Mouse (Mus musculus): Measurements from ENCODE around the gene Gm960. TPM values are rescaled to one million over a fixed set of nuclear protein-coding genes. Genes with fewer than 3 reads are reported as not detected.

Gene Gm960
- 1 to 10 TPM in 1 of 4 experiments, under 1 TPM in 2, not detected in 1; 0.67 to 1.0 (median 0.94) TPM for total RNA-seq (2022)

- peak; percentile 28 for DNase-seq
These were observed at the start of gene Gm960 for GRCm38 (mm10) chr19:4698205-4698677. Gm960 (minus strand) TSS chr19:4698668.

- DNase-seq: no peak
These were observed 49.3 kb upstream of the Gm960 start for GRCm38 (mm10) chr19:4747631-4748312.

GRCm38 (mm10) chr19:4746611-4747010 lies 48.1 kb upstream of the Gm960 start:
- DNase-seq: peak; percentile 53

- DNase-seq: no peak
These were observed 47.2 kb upstream of the Gm960 start for GRCm38 (mm10) chr19:4745681-4746080.

GRCm38 (mm10) chr19:4745057-4745456 lies 46.6 kb upstream of the Gm960 start:
- DNase-seq: peak; percentile 43

DNA sequence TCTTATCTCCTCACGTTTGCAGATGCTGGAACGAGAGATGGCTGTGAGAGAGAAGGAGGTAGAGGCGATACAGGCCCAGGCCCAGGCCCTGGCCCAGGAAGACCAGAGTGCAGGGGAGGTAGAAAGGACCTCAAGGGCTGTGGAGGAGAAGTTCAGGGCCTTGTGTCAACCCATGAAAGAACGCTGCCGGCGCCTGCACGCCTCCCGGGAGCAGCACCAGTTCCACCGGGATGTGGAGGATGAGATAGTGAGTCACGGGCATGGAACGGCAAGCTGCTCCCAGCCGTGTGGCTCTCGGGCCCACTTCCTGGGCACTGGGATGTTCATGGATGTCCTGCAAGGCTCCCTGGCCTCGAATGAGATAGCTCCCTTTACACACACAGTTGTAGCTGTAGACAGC lies 45.6 kb upstream of the Gm960 start:
- no peak for DNase-seq

GRCm38 (mm10) chr19:4743524-4743923 lies 45.1 kb upstream of the Gm960 start:
- DNase-seq: no peak

- no peak for DNase-seq
These were observed 43.8 kb upstream of the Gm960 start for GRCm38 (mm10) chr19:4742229-4742628.

DNA sequence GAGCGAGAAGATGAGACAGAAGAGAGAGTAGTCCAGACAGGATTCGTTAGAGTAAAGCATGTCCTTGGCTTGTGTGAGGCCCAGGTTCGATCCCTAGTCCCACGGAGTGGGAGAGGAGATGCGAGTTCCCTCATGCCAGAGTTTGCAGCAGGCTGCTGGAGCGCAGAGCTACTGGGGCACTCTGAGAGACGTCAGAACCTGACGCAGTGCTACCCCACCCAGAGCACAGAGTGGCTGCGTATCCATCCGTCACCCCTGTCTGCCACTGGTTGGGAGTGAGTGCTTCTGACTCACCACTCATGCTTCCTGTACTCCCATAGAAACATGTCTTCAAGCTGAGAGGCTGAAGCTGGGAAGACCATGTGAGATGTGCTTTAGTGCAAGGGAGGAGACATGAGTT lies 43.0 kb upstream of the Gm960 start:
- DNase-seq: no peak

DNA sequence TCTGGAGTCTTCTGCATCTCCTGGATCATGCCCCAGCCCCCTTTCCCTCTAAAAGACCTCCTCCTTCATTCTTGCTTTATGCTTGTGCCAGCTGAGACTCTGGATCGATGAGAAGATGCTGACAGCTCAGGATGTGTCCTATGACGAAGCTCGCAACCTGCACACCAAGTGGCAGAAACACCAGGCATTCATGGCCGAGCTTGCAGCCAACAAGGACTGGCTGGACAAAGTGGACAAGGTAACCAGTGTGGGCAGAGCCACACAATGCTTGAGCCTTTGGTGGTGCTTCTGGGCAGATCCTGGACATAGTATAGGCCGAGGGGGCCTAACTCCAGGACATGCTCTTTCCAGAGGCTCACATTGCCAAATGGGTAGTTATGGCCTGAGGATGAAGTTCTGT lies 41.3 kb upstream of the Gm960 start:
- DNase-seq: no peak

DNA sequence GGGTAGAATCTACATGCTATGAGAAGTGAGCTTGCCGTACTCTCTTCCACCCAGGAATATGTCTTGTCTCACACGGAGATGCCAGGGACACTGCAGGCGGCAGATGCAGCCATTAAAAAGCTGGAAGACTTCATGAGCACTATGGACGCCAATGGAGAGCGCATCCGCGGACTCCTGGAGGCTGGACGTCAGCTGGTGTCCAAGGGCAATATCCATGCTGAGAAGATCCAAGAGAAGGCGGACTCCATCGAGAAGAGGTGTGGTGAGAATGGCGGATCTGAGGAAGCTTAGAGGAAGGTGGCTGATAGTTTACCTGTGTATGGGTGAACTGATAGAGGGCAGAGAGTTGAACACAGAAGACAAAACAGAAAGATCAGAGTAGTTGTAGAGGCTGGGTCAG lies 40.6 kb upstream of the Gm960 start:
- DNase-seq: no peak

- DNase-seq: no peak
These were observed 39.4 kb upstream of the Gm960 start for GRCm38 (mm10) chr19:4737866-4738265.

- no peak for DNase-seq
These were observed 34.6 kb upstream of the Gm960 start for GRCm38 (mm10) chr19:4733052-4733451.

DNA sequence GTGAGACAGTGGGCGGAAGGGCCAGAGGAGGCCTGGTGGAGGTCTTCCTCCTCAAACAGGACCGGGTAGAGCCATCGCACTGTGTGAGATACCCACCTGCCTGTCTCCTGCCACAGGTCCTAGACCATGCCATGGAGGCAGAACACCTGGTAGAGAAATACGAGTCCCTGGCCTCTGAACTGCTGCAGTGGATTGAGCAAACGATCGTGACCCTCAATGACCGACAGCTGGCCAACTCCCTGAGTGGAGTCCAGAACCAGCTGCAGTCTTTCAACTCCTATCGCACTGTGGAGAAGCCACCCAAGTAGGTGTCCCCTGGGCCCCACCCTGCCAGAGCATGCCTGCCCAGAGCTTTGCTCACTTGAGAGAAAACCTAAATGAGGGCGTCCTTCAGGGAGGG lies 30.7 kb upstream of the Gm960 start:
- DNase-seq: no peak

DNA sequence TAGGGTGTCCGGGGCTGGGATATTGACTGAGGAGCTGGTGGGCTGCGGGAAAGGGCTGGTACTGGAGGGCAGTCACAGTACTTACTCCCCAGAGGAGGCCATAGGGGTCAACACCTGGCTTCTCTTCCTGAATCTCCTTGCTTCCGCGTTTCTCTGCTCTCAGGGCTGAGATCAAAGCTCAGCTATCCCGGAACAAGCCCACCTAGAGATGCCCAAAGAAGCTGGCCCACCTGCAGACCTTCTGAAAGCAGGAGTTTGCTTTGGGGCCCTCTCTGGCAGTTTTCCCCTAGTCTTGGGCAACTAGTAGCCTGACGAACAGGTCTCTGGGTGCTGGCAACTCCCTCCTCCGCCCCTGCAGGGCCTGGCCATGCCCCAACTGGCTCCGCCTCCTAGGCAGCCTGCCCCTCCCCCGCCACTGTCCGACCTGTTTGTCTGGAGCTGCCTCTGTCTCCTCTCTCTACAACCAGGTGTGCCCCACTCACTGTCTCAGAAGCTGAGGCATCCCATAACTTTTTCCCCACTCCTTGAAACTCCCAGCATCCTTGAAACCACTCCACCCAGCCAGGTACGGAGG lies 22.3 kb upstream of the Gm960 start:
- no peak for DNase-seq

DNA sequence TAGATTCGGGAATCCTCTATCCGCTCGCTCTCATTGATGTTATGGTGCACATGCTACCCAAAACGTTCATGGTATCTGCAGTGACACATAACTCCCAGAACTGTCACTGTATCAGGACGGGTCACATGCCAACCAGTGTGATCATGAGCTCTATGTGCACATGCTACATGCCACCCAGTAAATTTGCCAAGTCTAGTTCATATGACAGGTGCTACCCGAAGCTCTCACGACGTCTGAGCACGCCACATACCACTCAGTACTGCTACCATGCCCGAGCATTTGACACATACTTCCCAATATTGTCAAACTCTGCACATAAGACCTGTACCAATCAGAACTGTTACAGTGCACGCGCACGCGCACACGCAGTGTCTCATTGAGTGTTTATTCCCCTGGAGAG lies 21.6 kb upstream of the Gm960 start:
- no peak for DNase-seq

DNA sequence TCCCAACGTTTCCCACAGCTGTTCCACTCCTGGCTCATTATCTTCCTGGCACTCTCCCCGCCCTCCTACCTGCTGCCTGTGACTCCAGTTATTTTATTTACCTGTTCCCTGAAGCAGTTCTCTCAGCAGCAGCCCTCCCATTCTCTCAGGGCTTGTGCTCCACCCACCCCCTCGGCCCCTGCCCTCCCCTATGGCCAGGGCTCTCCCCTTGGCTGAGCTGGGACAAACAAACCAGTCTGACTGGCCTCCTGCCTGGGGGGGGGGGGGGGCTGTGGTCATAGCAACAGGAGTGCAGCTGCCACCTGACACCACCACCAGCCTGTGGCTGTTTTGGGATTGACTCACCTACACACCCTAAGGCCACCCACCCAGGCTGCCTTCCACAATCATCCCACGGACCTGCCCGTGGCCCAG lies 20.9 kb upstream of the Gm960 start:
- no peak for DNase-seq

- DNase-seq: no peak
These were observed 20.2 kb upstream of the Gm960 start for GRCm38 (mm10) chr19:4718716-4719115.

DNA sequence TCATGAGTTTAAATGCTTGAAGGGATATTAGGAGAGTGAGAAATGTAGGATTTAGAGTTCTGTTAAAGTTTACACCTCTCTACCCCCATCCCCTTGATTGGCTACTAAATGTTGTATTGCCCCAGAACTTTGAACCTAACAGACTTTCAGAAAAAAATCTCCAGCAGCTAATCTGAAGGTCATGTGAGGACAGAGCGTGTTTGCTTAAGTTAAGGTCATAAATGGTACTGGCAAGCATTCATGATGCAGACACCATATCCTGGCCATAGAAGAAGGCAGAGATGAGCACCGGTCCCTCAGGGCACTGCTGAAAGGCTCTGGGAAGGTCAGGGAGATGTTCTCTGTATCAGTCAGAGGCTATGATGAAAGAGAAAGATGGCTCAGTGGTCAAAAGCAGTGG lies 18.8 kb upstream of the Gm960 start:
- DNase-seq: no peak

DNA sequence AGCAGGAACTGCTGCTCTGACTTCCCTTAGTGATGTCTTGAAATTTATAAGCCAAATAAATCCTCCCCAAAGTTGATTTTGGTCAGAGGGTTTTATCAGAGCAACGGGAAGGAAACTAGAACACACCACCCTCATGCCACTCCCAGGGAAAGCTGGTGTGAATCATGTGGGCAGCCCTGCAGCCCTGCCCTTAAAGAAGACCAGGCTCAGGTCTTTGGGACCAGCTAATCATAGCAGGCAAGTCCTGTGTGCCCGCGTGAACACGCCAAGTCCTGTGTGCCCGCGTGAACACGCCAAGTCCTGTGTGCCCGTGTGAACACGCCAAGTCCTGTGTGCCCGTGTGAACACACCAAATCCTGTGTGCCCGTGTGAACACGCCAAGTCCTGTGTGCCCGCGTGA lies 18.3 kb upstream of the Gm960 start:
- DNase-seq: no peak

DNA sequence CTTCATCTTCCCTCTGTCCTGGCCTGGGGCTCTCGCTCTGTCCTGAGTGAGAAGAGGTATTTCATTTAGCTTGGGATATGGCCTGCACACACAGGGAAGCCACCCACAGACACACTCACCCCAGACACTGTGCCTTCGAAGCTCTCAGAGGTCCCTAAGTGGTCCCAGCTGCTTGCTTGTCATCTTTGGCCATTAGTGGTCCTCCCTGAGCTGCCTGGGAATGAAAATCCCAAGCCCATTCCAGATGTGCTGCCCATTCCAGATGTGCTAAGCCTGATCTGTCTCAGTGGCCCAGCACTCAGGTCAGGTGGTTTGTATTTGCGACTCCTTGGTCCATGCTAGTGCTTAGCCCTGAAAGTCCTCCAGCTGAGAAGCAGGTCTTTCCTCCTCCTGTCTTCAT lies 15.4 kb upstream of the Gm960 start:
- no peak for DNase-seq

- no peak for DNase-seq
These were observed 14.5 kb upstream of the Gm960 start for GRCm38 (mm10) chr19:4712781-4713526.

DNA sequence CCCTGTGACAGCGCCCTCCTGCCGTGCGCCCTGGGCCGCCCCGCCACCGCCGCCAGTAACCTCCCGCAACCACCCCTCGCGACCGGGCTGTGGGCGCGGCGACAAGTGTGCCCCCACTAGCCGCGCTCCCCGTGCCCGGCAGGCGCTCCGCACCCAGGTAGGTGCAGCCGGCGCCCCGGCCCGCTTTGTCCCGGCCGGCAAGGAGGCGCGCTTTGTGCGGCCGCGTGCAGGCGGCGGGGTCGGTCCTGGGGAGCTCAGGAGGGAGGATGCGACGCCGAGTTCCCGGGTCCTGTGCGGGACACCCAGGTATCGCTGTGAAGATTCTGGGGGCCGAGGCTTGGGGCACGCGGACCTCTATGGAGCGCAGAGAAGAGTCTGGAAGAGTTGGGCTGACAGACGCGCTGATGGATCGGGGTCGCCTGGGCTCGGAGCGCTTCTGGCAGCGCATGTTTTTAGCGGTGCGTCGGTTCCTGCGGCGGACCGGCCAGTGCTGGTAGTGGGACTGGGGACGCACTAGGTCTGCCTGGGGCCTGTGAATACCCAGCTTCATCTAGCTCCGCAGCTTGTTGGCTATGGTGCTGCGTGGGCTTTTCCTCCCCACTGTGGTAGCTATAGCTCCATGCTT lies 13.8 kb upstream of the Gm960 start:
- no peak for DNase-seq
